Mouse (Mus musculus) liver, adult 2 months (tissue): ENCODE measurements around the gene Ppan.

Experiments used
- CTCF ChIP-seq: fragments of 200-500 bp; IDR thresholded peaks from 2 replicates; pipeline ENCODE4 v1.5.1; 2011; ENCODE audit warnings: low read depth, low read length, control low read depth
- POLR2A ChIP-seq: fragments of 200-500 bp; IDR thresholded peaks from 2 replicates; pipeline ENCODE4 v1.6.1; 2011; ENCODE audit warnings: low read length, control low read depth; ENCODE audit not compliant: insufficient read depth; ENCODE audit errors: extremely low read depth

GRCm38 (mm10) chr9:20850179-20850578 is 37.8 kb upstream of the Ppan start:
- no peak for TF ChIP-seq CTCF
- TF ChIP-seq POLR2A = no peak
